Mouse (Mus musculus): ENCODE data around the gene Igf1r.

Igf1r gene

DNA sequence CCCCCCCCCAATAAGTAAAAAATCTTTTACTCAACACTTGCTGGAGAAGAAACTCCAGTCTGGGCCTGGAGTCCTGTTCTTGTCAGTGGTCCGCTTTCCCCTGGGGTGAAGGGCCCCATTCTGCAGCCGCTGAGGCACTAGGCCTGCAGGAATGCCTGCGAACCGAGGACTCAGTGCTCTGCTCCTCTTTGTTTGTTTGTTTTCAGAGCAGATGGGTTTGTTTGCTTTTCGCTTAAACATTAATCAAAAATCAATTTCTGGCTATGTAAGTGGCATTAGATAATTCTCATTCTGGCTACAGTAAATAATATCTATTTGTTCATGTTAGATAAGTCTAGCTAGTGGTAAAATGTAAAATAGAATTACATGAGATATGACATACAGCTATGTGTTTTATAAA is 167.0 kb downstream of the Igf1r start:
- DNase-seq (ENCODE audit: low spot score), result no peak

DNA sequence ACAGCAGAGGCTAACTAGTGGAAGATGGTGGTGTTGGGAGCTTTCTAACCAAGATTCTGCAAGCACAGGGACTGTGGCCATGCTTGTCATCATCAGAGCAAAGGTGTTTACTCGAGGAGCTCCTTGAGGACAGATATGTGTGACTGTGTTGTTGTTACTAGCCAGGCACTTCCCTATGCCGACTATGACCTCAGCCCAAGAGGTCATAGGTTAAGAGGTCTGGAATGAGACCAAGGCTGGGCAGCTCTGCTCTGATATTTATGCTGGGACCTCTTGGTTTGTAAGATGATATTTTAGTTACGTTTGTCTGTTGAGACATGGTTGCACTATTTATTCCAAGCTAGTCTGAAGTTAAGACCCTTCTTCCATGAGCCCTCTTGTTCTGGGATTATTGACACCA is 169.8 kb downstream of the Igf1r start:
- no peak for DNase-seq (ENCODE audit: low spot score)

DNA sequence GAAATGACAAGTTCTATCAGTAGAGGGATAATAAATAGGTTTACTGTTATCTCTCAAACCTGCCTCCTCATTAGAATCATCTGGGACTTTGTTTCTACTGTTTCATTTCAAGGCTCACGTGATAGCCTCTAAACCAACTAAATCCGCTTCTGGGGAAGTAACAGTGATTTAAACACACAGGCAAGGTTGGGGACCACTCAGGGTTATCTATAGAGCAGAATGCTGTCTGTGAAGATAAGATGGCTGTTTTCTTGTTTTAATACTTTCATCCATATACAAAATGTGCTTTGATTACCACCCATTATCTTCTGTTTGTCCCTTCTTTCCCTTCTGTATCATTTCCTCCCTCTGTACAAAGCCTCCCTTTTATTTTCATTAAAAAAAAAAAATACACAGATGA is 172.7 kb downstream of the Igf1r start:
- no peak for DNase-seq (ENCODE audit: low spot score)

DNA sequence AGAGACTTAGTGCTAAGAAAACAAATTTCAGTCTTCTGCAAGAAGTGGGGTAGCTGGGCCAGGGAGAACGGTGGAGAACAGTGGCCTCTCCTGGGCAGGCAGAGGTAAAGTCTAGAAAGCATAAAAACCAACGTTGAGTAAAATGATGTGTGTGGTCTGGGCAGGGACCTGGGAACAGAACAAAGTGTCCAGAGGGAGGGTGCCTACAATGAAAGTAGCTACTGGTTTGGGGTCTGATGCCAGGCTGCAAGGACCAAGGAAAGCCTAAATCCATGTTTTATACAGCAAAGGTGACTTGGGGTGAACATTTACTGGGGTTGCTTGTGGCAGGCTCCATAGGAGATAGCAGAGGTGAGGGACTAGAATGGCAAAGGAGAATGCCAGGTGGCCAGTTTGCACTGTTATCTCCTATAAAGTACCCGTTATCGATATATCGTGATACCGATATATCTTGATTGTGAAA is 175.2 kb downstream of the Igf1r start:
- peak; percentile 49 for DNase-seq (ENCODE audit: low spot score)

DNA sequence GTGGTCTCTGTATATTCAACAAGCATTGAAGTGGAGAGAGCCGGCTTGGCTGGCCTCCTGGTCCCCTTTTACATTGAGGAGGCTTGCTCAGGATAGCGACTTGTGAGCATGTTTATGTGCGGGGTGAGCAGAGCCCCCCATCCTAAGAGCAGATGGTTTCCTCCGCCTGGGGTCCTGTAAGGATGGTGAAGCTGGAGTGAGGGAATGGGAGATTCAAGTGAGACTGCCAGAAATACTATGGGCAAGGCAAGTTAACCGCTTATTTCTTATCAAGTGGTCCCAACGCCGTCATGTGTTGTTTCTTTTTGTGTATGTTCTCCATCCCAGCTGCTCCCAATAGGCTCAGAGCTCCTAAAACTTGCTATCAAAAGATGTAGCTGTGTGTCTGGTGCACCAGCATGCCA is 175.6 kb downstream of the Igf1r start:
- no peak for DNase-seq (ENCODE audit: low spot score)

DNA sequence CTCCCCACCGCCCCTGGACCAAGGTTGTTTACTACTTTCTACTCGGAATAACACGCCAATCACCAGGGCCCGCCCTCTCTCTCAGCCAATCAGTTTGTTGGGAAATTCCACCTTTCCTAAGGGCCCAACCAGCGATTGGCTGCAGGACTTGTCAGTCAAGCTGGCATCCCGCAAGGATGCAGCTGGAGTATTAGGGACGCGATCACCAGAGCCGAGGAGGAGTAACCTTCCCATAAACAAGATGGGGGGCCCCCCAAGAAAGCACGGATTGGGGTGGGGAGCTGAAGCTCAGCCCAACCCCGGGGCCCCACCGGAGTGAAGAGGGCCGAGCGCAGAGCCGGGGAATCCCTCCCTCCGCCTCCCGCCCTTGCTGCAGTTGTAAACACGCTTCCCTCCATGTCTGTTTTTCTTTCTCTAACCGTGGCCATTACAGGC is 176.5 kb downstream of the Igf1r start:
- DNase-seq (ENCODE audit: low spot score), result peak; percentile 97

DNA sequence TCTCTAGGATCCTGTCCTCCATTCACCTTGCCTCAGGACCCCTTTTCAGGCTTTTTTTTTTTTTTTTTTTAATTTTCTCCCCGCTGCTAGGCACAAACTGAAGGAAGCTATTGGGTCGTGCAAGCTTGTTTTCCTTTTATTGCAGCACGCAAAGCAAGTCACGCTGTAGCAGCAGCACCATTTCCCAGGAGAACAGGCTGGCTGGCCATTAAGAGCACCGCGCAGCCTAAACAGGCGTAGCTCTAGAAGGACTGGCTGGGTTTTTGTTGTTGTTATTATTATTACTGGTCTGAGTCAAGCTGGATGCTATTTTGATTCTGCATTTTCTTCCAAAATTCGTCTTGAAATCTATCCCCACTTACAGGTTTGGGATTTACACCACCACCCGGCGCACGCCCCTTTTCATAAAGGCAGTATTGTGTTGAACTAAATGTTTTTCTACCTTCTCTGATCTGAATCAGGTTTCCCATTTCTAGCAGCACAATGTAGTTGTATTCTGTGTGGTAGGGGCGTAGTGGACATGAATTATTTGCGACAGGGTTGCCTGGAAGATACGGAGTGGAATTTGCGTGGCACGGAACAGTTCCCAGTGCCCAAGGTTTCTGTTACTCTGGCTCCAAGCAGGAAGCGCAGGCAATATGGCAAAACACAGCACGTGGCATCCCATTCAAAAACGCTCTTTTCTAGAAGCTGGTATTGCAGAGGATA is 177.1 kb downstream of the Igf1r start:
- DNase-seq (ENCODE audit: low spot score), result peak; percentile 88

DNA sequence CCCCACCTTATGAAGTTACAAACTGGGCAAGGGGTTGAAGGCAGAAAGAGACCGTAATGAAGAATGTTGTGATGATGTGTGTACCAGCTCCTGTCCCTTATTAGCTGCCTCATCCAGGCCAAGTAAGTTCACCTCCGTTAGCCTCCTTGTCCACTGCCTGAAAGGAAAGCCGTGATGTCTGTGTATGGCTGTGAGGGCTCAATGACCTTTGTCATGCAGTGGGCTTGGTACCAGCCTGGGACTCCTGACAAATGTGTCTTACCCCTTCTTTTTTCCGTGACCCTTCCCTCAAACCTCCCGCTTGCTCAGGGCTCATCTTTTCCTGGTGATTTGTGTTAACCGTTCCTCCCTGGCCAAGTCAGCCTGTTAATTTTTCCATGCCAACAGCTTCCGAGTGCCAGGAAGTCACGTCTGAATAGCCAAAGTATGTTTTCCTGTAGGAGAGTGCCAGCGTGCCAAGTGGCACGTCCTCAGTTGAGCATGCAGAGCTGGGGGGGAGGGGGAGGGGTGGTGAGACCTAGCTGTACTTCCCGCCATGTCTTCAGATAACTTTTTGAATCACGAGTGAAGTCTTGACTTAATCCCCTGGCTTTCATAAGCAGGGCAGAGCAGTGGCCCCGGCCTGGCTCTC is 178.4 kb downstream of the Igf1r start:
- DNase-seq (ENCODE audit: low spot score), result no peak

DNA sequence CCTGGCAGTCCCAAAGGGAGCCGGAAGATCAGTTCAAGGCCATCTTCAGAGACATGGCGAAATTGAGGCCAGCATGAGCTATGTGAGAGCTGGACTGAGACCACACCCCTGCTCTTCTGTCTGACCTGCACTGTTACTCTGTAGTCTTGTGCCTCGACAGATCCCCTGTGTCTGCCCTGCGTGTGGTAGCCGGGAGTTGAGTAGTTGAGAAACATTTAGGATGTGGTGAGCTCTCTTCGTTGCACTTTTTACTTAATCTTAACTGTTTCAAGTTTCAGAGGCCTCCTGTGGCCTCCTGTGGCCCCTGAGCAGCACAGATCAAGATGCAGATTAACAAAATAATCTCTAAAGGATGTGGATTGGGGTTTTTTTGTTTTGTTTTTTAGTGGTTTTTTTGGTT is 181.1 kb downstream of the Igf1r start:
- no peak for DNase-seq (ENCODE audit: low spot score)

DNA sequence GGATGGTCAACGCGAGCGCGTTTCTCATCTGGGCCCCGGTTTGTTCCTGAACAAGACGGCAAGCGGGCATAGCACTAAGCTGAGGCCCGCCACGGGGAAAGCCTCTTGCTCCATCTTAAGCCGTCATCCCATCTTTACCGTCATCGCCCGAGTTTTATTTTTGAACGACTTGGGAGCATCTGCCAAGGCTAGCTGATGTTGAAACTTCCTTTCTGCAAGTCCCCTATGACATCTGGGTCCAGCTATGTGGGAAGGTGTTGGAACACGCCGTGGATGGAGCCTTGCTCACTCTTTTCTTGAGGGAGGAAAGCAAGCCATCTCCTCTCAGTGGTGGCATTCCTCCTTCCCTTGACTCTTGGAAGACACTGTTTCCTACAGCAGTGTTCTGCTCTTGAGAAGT is 182.3 kb downstream of the Igf1r start:
- no peak for DNase-seq (ENCODE audit: low spot score)

DNA sequence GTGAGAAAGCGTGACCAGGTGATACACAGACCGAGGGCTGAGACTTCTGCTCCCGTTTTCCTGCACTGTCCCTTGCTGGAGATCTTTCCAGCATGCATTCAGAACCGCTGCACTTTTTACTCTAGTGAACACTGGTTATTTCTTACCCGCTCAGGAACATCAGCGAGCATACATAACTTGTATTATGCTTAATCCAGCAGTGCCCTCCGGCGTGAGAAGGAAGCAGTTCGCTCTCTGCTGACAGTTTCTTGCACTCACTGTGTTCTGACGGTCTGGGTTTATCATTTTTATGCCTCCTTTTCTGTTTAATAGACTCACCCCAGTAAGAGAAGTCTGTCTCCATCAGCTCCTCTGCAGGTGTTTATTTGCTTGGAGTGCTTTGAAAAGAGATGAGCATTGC is 183.4 kb downstream of the Igf1r start:
- no peak for DNase-seq (ENCODE audit: low spot score)

DNA sequence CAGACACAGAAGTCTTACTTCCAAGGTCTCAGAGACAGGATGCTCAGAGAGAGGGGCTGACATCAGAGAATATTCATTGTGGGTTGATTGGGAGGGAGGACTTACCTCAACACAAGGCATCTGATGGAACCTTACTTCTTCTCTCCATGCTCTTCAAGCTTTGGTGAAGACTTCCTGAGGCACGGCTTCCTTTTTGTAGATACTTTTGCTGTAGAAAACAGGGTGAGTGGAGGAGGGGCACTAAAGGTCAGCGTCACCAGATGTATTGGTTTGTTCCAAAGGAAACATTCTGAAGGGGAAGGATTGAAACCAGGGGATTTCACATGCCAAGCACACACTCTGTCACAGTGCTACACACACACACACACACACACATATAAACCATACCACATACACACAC is 186.8 kb downstream of the Igf1r start:
- no peak for DNase-seq (ENCODE audit: low spot score)

DNA sequence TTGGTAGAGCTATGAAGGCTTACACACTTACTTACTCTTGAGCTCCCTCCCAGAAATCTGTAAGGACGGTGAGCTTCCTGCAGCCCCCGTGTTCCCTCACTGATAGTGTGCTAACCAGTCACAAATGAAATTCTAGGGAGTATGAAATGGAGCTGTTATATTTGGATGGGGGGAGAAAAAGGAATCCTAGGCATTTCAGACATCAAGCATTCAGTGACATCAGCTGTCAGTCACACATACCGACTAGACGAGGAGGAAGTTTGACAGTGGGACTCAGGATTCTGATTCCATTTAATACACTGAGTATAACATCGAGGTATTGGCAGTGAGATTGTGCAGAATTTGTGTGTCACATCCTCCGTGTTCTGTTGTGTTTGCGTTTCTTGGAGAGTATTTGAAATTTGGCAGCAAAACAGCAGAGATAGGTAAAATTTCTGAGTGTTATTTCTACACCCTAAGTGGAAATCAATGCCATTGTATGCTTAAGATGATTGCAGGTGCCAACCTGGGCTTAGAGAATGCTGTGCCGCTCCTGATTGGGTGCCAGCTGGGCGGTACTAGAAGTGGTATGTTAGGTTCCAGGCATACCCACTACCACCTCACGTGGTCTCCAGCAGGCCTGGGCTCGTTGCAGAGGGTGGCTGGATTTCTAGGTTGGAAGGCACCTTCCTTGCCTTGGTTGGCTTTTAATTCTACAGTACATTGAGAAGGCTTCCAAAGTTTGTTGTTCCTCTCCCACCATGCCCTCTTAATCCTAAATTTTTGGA is 187.6 kb downstream of the Igf1r start:
- no peak for DNase-seq (ENCODE audit: low spot score)

DNA sequence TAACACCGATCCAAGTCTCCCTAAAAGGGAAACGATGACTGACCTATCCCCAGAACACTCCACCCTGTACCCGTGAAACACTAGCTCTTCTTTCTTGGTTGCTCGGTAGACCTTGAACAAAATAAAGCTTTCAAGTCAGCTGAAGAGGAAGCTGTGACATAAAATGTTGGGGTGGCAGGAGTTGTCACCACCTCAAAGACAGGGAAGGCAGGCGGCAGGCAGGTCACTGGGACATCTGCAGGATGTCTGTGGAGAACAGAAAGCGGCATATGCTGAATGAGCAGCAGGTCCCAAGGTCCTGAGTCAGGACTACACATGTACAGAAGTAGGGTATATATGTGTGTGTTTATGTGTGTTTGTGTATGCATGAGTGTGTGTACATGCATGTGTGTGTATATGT is 191.6 kb downstream of the Igf1r start:
- DNase-seq (ENCODE audit: low spot score), result no peak

DNA sequence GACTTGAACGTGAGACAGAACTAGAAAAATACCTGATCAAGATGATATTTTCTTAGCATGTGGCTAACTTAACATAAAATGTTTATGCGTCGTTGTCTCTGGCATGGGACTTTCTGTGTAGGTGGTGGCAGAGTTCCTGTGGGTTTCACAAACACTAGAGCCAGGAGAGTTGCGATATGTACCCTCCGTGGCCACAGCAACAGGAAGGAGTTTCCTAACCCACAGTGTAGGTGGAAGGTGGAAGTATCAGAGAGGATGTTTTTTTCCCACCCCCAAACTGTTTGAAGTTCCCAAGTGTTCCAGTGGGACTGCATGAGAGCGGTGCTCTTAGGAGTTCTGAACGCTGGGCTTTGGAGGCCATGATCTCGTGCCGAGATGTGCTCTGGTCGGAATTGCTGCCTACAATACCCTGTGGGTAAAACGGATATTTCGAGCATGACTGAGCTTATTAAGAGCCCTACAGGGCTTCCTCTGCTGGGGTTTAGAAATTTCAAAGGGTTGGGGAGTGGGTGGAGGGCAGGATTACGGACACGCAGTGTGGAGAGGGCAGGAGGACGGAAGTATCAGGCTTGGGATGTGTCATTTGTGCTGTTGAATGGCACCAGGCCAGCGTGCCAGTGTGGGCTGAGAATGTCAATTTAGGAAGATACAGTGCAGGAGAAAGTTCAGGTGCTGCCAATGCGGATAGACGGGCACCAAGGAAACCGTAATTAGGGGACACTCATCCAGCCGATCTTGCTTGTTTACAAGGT is 195.8 kb downstream of the Igf1r start:
- no peak for DNase-seq (ENCODE audit: low spot score)

DNA sequence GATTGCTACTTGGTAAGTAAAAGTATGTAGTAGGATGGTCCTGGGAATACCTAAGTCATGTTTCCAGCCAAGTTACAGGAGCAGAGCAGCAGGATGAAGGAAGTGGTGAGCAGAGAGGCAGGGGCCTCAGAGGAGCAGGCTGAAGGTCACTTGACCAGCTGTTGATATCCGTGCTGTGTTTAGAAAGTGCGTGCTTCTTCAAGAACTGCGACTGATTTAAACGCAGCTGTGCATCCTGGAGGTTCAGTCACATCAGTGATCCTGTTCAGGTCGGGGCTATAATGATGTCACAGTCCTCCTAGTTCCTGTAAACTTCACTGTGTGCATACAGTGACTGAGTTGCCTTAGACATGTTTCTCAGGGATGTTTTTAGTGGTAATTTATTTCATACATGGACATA is 199.3 kb downstream of the Igf1r start:
- DNase-seq (ENCODE audit: low spot score), result no peak

DNA sequence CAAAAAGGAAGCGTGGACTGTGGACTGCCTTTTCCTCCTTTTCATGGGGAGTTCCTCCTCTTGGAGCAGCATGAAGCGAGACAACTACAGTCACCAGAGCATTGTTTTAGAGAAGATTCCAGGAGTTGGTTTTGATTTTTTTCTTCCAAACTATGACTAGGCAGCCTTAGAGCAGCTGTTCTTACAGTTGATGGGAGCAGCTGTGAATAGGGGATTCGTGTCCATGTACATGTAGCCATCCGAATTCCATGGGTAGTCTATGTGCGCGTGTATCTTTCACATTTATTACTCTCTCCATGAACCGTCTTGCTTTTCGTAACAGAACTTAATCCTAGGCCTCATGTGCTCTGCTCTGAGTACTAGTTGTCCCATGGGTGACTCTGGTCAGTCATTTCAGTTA is 199.8 kb downstream of the Igf1r start:
- no peak for DNase-seq (ENCODE audit: low spot score)

DNA sequence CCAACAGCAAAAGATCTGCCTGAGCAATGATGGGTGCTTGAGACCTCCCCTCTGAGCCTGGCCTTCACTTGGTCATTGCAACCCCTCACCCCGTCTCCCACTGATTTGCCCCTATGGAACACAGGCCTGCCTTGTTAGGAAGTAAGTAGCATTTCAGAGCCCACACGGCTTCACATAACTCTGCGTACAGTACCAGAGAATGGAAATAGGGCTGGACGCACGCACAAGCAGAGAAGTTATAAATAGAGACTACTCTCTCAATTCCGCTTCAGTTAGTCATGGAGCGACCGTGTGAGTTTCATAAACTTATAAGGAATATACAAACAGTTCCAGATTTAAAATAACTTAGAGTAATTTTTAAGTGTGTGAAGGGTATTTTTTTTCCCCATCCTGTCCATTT is 200.6 kb downstream of the Igf1r start:
- no peak for DNase-seq (ENCODE audit: low spot score)

DNA sequence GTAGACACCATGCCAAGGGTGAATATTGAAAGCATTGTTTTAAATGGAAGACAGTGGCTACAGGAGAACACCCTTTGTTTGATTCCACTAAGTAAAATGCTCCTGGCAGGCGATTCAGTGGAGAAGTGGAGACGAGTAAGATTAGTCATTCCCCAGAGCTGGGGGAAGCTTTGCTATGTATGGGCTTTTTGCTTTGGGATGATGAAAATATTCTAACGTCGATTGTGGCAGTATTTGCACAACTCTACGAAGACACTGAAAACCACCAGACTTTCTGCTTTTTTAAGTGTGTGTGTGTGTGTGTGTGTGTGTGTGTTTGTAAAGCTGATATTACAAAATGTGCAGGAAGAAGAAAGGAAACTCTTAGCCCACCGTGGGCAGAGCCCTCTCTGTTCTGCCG is 202.0 kb downstream of the Igf1r start:
- no peak for DNase-seq (ENCODE audit: low spot score)

DNA sequence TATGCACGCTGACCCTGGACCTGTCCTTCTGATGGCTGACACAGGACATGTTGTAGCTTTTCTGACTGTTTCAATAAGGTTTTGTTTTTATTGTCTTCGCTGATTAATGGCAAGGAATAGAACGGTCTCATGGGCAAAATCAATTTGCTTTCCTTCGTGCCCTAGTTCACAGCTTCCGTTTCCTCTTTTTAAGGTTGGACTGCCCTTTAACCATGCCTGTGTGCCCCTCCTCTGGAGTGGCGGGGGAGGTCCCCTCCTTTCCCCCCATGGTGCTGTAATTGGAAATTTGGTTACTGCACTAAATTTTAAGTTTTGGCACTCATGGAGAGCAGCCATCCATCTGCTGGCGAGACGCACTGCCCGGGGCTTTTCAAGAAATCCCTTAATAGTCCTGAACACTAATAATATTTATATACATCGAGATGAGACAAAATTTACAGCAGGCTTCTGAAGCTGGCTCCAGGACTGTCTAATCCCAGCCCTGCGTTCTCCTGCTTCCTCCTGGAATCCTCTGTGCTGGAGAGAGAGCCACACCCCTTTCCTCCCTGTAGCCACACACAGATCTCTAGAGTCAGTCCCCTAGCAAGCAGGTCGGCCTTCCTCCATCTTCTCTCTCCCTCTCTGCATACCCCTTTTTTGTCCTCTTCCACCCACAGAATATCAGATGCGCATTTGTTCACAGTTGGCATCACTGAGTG is 207.6 kb downstream of the Igf1r start:
- DNase-seq (ENCODE audit: low spot score), result no peak

DNA sequence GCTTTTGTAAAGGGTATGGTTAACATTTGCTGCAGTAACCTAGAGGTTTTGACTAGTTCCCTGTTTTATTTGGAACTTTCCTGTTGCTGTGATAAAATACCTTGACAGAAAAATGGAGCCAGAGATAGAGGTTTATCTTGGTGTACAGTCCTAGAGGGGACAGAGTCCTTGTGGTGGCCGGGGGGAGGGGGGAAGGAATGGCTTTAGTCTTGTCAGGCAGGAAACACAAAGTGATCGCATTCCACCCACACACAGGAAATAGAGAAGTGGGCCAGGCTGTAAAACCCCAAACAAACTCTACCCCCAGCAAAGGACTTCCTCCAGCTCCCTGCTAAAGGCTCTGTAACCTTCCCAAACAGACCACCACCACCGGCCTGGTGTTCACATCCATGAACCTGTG is 211.4 kb downstream of the Igf1r start:
- DNase-seq (ENCODE audit: low spot score), result no peak

DNA sequence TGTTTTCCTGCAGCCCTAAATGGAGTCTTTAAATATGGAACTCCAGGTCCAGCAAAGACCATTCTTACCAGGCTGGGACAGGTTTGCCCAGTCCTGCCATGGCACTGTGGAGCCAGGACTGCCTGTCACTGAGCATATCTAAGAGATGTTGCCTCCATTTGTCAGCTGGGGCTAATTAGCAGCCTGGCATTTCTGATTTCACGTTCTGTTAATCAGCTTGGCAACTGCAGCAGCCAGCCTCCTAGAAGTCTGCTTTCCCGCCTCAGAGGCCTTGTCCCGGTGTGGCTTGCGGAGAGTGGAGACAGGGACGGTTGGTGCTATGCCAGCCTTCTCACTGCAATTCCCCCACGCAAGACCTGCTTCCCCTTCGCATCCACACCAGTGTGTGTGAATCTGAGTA is 220.1 kb downstream of the Igf1r start:
- DNase-seq (ENCODE audit: low spot score), result no peak

All from ovary, postnatal 36 days (tissue).